Mouse (Mus musculus) ovary, postnatal 10 days (tissue): ENCODE measurements at regions not wholly inside any gene's neighbourhood (a gene's known extent, or its start where the extent isn't known, plus 50 kb on each side); places are given as distances from the start of the nearest gene placed in this dataset.
"Not testable (repeated sequence)": the region's sequence is repeated elsewhere in the genome, so short reads cannot be mapped to it uniquely, and the experiment has no call there.

ENCODE experiments used
- DNase-seq: peaks from one replicate; pipeline ENCODE4 v3.0.0; 2022; ENCODE audit warnings: low spot score

- no peak for DNase-seq
Measured at GRCm38 (mm10) chr5:78075203-78075602, 667.4 kb upstream of the Igfbp7 start.

- DNase-seq, result no peak
Measured at GRCm38 (mm10) chr5:78032554-78033250, 624.9 kb upstream of the Igfbp7 start.

DNA sequence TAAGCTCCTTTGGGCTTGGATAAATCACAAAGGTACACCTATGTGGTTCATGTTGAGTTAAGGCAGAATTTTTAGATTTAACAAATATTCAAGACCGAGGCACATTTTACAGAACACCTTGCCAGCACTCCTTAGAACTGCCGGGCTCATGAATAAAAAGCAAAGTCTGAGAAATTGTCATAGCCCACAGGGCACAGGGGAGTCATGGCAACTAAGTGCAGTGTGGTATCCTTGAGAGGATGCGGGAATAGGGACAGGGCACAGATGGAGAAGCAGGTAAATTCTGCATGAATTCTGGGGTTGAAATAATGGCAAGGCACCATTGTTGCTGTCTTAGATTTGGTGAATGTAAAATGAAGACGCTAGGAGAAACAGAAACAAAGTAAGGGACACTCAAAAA, 609.7 kb upstream of the Igfbp7 start:
- no peak for DNase-seq

GRCm38 (mm10) chr5:77986449-77987047, 578.7 kb upstream of the Igfbp7 start:
- DNase-seq, result no peak

DNA sequence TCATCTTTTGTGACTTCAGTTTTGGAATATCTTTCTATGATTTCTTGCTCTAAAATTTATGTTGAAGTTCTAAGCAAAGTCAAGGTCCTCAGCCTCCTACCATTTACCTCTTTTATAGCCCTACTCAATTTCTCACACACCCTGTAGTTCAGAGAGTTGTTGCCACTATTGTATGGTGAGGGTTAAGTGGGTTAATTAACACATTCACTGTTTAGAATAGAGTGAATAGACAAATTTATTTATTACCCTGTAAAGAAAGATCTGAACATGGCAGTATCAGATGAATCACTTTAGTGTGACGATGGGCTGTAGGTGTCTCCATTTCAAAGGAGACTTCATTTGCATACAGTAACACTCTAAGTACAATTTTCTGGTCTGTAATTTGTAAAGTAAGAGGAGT, 577.4 kb upstream of the Igfbp7 start:
- no peak for DNase-seq

DNA sequence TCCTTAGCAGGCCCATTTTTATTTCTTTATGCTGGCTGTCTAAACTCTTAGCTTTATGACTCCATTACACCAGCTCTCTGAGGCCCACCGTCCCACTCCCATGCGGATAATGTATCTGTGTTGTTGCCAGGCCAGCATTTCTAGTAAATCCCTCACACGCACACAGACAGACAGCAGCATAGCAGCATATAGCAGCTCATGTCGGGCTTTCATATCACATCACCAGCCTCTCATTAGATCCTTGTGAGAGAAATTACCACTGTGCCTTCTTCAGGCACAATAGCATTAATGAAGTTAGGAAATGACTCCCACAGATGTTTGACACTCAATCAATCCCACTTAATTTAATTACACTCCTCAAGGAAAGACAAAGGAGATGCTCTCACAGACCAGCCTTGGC, 532.2 kb upstream of the Igfbp7 start:
- not testable (repeated sequence) for DNase-seq

GRCm38 (mm10) chr5:77931874-77932273, 524.0 kb upstream of the Igfbp7 start:
- no peak for DNase-seq

DNA sequence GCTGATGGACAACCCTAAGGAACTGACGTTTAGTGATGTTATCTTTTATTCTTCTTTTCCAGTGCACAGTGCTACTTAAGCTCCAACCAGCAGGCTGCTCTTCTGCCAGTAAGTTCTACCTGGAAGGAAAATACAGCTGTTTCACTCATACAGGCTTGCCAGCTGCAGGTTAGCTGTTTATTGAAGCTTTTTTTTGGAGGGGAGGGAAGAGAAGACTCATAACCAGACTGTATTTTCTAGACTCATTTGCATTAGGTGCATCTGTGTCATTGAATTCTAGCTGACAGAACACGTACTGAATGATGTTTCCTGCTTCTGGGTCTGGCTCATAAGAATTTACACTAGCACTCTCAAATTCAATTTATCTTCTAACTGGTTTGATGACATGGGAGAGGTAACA, 513.3 kb upstream of the Igfbp7 start:
- DNase-seq, result no peak

DNA sequence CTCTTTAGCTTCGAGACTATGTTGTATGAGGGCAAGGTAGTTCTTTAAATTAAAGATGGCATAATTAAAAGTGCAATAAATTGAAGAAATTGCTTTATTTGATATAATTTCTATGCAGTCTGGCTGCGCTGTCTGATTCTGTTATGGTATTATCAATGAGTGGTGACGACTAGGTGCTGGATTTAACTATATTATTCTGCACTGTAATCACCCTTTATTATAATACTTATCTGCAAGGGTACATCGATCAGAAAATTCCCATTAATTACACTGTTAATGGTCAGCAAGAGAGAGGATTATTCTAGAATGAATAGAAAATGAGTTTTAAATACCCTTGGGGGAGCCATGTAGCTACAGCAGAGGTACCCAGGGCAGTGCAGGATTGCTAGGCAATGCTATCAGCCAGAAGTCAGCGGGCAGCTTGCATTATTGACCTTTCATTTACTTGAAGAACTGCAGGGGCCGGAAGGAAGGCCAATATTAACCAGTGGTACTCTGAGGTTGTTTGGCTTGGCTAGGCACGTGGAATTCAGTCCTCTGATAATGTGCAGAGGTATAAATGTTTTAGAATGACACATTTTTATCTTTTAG, 509.3 kb upstream of the Igfbp7 start:
- no peak for DNase-seq

GRCm38 (mm10) chr5:77916375-77916774, 508.5 kb upstream of the Igfbp7 start:
- no peak for DNase-seq

GRCm38 (mm10) chr5:77909218-77909617, 501.4 kb upstream of the Igfbp7 start:
- no peak for DNase-seq

- DNase-seq, result not testable (repeated sequence)
Measured at GRCm38 (mm10) chr5:77892024-77892423, 484.2 kb upstream of the Igfbp7 start.

GRCm38 (mm10) chr5:77888534-77888933, 480.7 kb upstream of the Igfbp7 start:
- no peak for DNase-seq

- DNase-seq, result no peak
Measured at GRCm38 (mm10) chr5:77871403-77871802, 463.6 kb upstream of the Igfbp7 start.

- DNase-seq, result no peak
Measured at GRCm38 (mm10) chr5:77865342-77865741, 457.5 kb upstream of the Igfbp7 start.

GRCm38 (mm10) chr5:77855191-77855590, 447.4 kb upstream of the Igfbp7 start:
- no peak for DNase-seq

- DNase-seq, result no peak
Measured at GRCm38 (mm10) chr5:77853999-77854784, 446.4 kb upstream of the Igfbp7 start.

DNA sequence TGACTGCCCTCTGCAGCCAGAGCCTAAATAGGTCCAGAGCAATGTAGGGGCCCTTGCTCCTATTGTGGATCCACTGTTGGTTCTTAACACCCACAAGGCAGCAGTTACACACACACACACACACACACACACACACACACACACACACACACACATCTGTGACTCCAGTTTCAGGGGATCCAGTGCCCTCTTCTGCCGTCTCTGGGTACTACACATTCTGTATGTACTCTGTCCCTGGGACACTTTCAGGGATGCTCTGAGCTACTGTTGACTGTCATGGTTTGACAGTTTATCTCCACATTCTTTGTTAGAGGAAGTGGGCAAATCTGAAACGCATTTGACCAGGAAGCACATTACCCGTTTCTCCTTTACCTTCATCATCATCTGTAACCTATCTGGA, 443.8 kb upstream of the Igfbp7 start:
- no peak for DNase-seq

- no peak for DNase-seq
Measured at GRCm38 (mm10) chr5:77838186-77839097, 430.6 kb upstream of the Igfbp7 start.

- DNase-seq, result no peak
Measured at GRCm38 (mm10) chr5:77827971-77828370, 420.1 kb upstream of the Igfbp7 start.

DNA sequence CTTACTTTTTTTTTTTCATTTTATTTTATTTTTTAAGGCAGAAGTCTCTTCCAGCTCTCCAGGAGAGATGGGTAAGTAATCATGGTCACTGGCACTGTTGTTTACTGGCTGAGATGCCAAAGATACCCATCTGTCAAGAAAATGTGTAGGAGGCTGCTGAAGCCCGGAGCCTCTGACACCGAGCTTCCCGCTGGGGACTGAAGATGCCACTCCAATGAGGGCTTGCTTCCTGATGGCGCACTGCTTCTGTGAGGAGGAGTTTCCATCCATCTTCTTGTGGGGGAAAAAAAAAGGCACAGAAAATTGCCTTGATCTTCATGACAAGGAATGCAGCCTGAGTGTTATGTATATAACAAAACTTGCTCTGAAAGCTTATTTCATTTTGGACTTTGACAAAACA, 418.2 kb upstream of the Igfbp7 start:
- no peak for DNase-seq
